Mouse (Mus musculus) CH12.LX (cell line): ENCODE results near the gene Chd2.

Experiments
- CTCF ChIP-seq, 2 experiments: IDR thresholded peaks in 1 of 2; conservative IDR thresholded peaks in 1 of 2; 2 replicates each; pipeline ENCODE4 v1.5.1; 2011 to 2012; ENCODE audit warnings: low read depth in 2 of 2, low read length in 2 of 2, improper control_type of control experiment in 1 of 2, inconsistent platforms in 1 of 2, mild to moderate bottlenecking in 1 of 2, moderate library complexity in 1 of 2
- MXI1 ChIP-seq: IDR thresholded peaks from 2 replicates; pipeline ENCODE4 v1.6.1; 2011; ENCODE audit warnings: mild to moderate bottlenecking, low read depth, low read length, improper control_type of control experiment

DNA sequence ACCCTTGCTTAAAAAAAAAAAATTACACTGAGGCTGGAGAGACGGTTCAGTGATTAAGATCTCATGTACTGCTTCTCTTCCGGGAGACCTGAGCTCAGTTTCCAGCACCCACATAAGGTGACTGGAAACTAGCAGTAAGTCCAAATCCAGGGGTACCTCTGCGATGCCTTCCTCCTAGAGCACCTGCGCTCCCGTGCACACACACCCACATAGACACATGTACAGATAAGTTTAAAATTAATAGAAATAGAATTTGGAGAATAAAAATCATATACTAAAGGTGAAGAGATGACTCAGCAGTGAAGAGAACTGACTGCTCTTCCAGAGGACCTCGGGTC lies 18.2 kb upstream of the Chd2 start:
- TF ChIP-seq CTCF (conservative IDR thresholded peaks at IDR 0.05 in 1 of 2, IDR thresholded peaks at IDR 0.05 in 1 of 2; ENCODE audit: low read depth in 2 of 2, low read length in 2 of 2) (no peak), MXI1 (no peak)
